Mouse (Mus musculus): ENCODE results near the gene Nphp3. TPM values are rescaled to one million over a fixed set of nuclear protein-coding genes. Genes with fewer than 3 reads are reported as not detected.

The Nphp3 gene
- total and polyA plus RNA-seq, 3 experiments: 2.3 to 3.7 TPM; not detected in 1

GRCm38 (mm10) chr9:104080038-104080437, 77.7 kb downstream of the Nphp3 start:
- no peak for DNase-seq (ENCODE audit: low read depth, low spot score)
- Histone ChIP-seq H3K79me2 (ENCODE audit: control insufficient read depth, insufficient read depth, low read length, poor library complexity) (no peaks in the 10 kb centered on the region), H3K9ac (ENCODE audit: control insufficient read depth, low read depth, low read length, poor library complexity, severe bottlenecking) (no peak overlapping the region), H3K36me3 (ENCODE audit: control insufficient read depth in 1 of 2, insufficient read depth in 2 of 2, low read length in 2 of 2) (peaks cover 2% of the 10 kb centered on the region in 2 experiments; a peak in 3 of 4 replicates), H3K9me3 (replicated peaks; ENCODE audit: insufficient read depth, low read length) (no peaks in the 10 kb centered on the region), H3K27ac (ENCODE audit: control insufficient read depth, low read depth, low read length) (no peak overlapping the region), H3K4me3 (ENCODE audit: control insufficient read depth in 1 of 2, insufficient read depth in 1 of 2, low read depth in 2 of 2, low read length in 2 of 2) (no peak overlapping the region), H3K4me1 (ENCODE audit: control insufficient read depth in 1 of 2, insufficient read depth in 2 of 2, low read length in 2 of 2) (no peaks in the 10 kb centered on the region), H3K27me3 (ENCODE audit: control insufficient read depth in 1 of 2, insufficient read depth in 2 of 2, low read length in 2 of 2) (no peaks in the 10 kb centered on the region)
- TF ChIP-seq TCF12 (IDR thresholded peaks at IDR 0.05; ENCODE audit: low read depth, low read length) (no peak), ZKSCAN1 (IDR thresholded peaks at IDR 0.05; ENCODE audit: low read depth, low read length) (no peak), ZC3H11A (IDR thresholded peaks at IDR 0.05; ENCODE audit: low read depth, low read length) (no peak), TAL1 (IDR thresholded peaks at IDR 0.05; ENCODE audit: low read length) (no peak), MAX (IDR thresholded peaks at IDR 0.05; ENCODE audit: low read length) (no peak), SIN3A (IDR thresholded peaks at IDR 0.05; ENCODE audit: low read length) (no peak), ZNF384 (IDR thresholded peaks at IDR 0.05; ENCODE audit: low read depth, low read length) (no peak), CHD2 (IDR thresholded peaks at IDR 0.05; ENCODE audit: low read length) (no peak), RAD21 (IDR thresholded peaks at IDR 0.05; ENCODE audit: low read depth, low read length) (no peak), RCOR1 (IDR thresholded peaks at IDR 0.05; ENCODE audit: low read depth, low read length) (no peak), MYB (IDR thresholded peaks at IDR 0.05; ENCODE audit: low read depth, low read length) (no peak), CTCF (IDR thresholded peaks at IDR 0.05 in 2 of 3, conservative IDR thresholded peaks at IDR 0.05 in 1 of 3; ENCODE audit: control insufficient read depth in 1 of 3, insufficient read depth in 1 of 3, low read depth in 2 of 3, low read length in 3 of 3, poor library complexity in 1 of 3, severe bottlenecking in 1 of 3) (no peak), ZMIZ1 (IDR thresholded peaks at IDR 0.05; ENCODE audit: low read depth, low read length) (no peak), MYC (IDR thresholded peaks at IDR 0.05; ENCODE audit: low read depth, low read length) (no peak), USF2 (IDR thresholded peaks at IDR 0.05; ENCODE audit: borderline replicate concordance in 1 of 2, insufficient read depth in 1 of 2, low read depth in 1 of 2, low read length in 2 of 2) (no peak), NRF1 (IDR thresholded peaks at IDR 0.05; ENCODE audit: insufficient read depth, low read depth, low read length, poor library complexity, severe bottlenecking) (no peak), TBP (IDR thresholded peaks at IDR 0.05; ENCODE audit: low read depth, low read length) (no peak), GATA1 (IDR thresholded peaks at IDR 0.05; ENCODE audit: low read depth, low read length) (no peak), ELF1 (IDR thresholded peaks at IDR 0.05; ENCODE audit: low read depth, low read length) (no peak), MXI1 (IDR thresholded peaks at IDR 0.05; ENCODE audit: low read depth, low read length) (no peak)

GRCm38 (mm10) chr9:104085730-104086429, 83.5 kb downstream of the Nphp3 start:
- TF ChIP-seq MAX (IDR thresholded peaks at IDR 0.05; ENCODE audit: low read length): no peak
- no peak for TF ChIP-seq MAZ (IDR thresholded peaks at IDR 0.05; ENCODE audit: low read depth, low read length)
- TF ChIP-seq SMC3 (IDR thresholded peaks at IDR 0.05; ENCODE audit: low read depth, low read length): no peak
- no peak for TF ChIP-seq MYC (IDR thresholded peaks at IDR 0.05; ENCODE audit: low read depth, low read length)
- no peak for TF ChIP-seq MXI1 (IDR thresholded peaks at IDR 0.05; ENCODE audit: low read depth, low read length)
- TF ChIP-seq BHLHE40 (IDR thresholded peaks at IDR 0.05; ENCODE audit: borderline replicate concordance, low read depth, low read length): no peak
- no peak for TF ChIP-seq RAD21 (IDR thresholded peaks at IDR 0.05; ENCODE audit: low read depth, low read length)

More at GRCm38 (mm10) chr9:104085730-104086429, 83.5 kb downstream of the Nphp3 start:
- Histone ChIP-seq H3K27ac (ENCODE audit: control insufficient read depth, low read depth, low read length) (no peak overlapping the region), H3K4me1 (ENCODE audit: control insufficient read depth in 1 of 2, insufficient read depth in 2 of 2, low read length in 2 of 2) (no peaks in the 10 kb centered on the region), H3K27me3 (ENCODE audit: control insufficient read depth in 1 of 2, insufficient read depth in 2 of 2, low read length in 2 of 2) (no peaks in the 10 kb centered on the region), H3K36me3 (ENCODE audit: control insufficient read depth in 1 of 2, insufficient read depth in 2 of 2, low read length in 2 of 2) (peaks cover 0 to 2% of the 10 kb centered on the region in 2 experiments; a peak in 2 of 4 replicates), H3K4me3 (ENCODE audit: control insufficient read depth in 1 of 2, insufficient read depth in 1 of 2, low read depth in 2 of 2, low read length in 2 of 2) (no peak overlapping the region), H3K9ac (ENCODE audit: control insufficient read depth, low read depth, low read length, poor library complexity, severe bottlenecking) (no peak overlapping the region), H3K79me2 (ENCODE audit: control insufficient read depth, insufficient read depth, low read length, poor library complexity) (no peaks in the 10 kb centered on the region), H3K9me3 (replicated peaks; ENCODE audit: insufficient read depth, low read length) (no peaks in the 10 kb centered on the region)
- DNase-seq (ENCODE audit: low read depth, low spot score): no peak
